Mouse (Mus musculus): ENCODE results near the gene Olfr473.
"Not testable (repeated sequence)": the region's sequence is repeated elsewhere in the genome, so short reads cannot be mapped to it uniquely, and the experiment has no call there.

Gene Olfr473

DNA sequence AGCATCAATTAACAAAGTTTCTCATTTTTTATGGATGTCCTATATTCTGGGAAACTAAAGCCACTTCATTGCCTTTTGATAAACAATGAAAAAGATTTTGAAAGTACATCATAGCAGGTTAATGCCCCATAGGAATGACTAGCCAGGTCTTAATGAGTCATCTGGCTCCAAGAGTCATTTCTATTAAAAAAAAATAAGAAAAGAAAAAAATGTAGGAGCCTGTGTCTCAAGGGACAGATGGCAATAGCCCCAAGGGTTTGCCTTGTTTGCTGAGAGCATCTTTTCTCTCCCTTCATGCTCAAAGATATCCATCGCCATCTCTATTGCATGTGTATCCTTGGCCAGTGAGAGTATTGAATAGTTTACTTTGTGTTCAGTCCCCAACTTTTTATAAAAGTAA, at the start of gene Olfr473:
Gene Olfr473, plus strand, starts transcription at position 301 of the 400 bp plus-strand sequence.
- in situ Hi-C loops (cut with MseI, MboI), result no loop called here

DNA sequence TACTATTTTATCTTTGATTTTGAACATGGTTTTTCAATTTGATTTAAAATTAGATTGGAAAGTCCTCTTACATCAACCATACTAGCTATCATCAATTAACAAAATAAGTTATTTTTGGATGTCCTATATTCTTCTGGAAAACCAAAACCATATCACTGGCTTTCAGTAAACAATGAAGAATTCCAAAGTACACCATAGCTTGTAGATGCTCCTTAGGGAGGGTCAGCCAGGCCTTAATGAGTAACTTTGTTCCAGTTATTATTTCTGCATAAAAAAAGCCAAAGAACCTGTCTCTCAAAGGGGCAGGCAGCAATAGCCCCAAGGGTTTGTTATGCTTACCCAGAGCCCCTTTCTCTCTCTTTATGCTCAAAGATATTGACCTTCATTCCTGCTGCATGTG, 32.6 kb upstream of the Olfr473 start, which contains the start of gene Olfr472:
Gene Olfr472, plus strand, starts transcription at position 301 of the 400 bp plus-strand sequence.
- in situ Hi-C loops (cut with MseI, MboI), result no loop called here

DNA sequence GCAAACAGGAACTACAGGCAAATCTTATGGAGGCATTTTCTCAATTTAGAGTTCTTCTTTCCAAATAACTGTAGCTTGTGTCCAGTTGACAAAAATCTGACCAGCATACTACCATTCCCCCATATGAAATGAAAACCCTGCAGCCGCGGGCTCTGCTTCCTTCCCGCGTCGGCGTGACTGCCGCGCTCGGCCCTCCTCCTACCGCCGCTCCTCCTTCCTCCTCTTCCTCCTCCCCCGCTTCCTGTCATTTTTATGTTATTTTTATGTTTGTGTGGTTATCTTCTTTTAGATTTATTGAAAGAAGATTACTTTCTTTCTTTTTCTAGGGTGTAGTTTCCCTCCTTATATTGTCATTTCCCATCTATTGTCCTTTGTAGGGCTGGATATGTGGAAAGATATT, 22.3 kb downstream of the Olfr473 start:
- in situ Hi-C loops (cut with MseI, MboI), result not testable (repeated sequence)

DNA sequence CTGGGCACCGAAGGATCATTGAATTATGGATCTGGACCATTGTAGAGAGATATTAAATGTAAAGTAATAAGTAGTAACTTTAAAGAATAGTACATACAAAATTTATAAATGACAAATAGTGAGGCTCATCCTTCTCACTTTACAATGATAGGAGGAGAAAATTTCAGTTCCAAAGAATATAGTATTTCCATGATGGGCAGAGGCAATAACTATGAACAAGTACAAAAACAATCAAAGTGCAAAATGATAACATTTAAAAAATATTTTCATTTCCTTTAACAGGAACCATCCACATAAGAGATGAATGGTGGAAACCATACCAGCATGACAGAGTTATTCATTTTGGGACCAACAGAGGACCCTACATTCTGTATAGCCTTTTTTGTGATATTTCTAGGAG, 24.1 kb downstream of the Olfr473 start, which contains the start of gene Olfr474:
Gene Olfr474, plus strand, starts transcription at position 301 of the 400 bp plus-strand sequence.
- in situ Hi-C loops (cut with MseI, MboI), result no loop called here

DNA sequence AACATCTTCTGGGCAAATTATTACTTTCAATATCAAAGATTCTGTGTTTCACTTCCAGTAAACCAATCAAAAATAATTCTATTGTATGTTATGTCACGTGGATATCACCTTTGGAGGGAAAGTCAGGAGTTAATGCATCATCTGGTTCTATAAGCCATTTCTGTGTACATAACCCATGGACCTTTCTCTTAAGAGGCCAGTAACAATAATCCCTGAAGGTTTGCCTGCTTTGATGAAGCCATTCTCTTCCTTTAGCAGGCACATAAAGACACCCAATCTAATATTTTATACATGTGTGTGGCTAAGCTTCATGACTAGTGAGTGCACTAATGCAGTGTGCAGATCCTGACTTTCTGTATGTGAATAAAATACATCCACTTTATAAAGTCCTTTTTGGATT, 34.3 kb downstream of the Olfr473 start, which contains the start of gene Olfr476:
Gene Olfr476, plus strand, starts transcription at position 301 of the 400 bp plus-strand sequence.
- in situ Hi-C loops (cut with MseI, MboI), result no loop called here

Data from mouse trophoblast stem cell (cell line).